Mouse (Mus musculus) ovary, postnatal 14 days (tissue): ENCODE data around the gene Tnxb.

Experiments used
- DNase-seq: peaks from one replicate; pipeline ENCODE4 v3.0.0; 2022; ENCODE audit warnings: low spot score

Gene Tnxb

DNA sequence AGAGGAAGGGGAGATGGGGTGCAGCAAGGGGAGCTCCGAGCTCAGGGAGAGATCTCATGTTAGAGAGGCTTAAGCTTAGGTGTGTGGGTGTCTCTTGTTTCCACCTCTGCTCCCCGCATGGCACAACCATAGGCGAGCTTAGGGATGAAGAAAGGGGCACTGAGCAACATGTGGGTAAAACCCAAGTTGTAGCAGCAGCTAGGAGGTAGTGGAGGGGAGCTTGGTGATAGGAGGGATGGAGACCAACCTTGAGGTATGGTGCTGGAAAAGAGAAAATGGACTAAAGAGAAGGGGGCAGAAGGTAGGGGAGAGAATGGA, 10.5 kb upstream of the Tnxb start:
- no peak for DNase-seq

- no peak for DNase-seq
Measured at GRCm38 (mm10) chr17:34660259-34660820, 10.0 kb upstream of the Tnxb start.

GRCm38 (mm10) chr17:34661121-34661591, 9.2 kb upstream of the Tnxb start:
- DNase-seq: no peak

GRCm38 (mm10) chr17:34662468-34662867, 7.9 kb upstream of the Tnxb start:
- DNase-seq: no peak

DNA sequence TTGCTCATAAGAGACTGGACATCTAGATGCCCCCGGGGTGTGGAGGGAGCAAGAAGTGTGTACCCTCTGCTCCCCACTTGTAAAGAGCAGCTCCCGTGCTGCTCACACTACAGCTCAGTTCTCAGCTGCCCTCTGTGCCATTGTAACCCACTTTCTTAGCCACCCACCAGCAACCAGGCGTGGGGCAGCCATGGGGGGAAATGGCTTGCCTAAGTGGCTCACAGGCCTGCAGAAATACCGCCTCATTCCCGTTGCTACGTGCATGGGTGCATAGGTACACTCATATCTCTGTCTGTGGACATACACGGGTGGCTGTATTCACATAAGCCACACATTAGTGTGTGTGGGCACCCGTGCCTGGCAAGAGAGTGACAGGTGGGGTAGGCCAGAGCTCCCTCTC, 7.4 kb upstream of the Tnxb start:
- DNase-seq: no peak

DNA sequence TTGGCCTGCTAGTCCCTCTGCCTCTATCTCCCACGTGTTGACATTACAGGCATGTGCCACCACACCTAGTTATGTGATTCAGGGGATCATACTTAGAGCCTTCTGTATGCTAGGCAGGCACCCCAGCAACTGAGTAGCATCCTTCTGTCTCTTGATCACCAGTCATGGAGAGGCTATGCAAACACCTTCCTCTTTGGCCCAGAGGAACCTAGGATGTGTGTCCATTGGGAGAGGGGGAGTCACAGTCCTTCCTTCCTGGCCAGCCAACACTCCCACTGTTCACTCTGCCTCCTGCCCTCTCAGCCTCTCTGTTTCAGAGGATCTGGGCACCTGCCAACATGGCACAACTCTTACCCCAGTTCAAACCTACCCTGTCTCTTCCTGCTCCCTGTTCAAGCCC, 6.8 kb upstream of the Tnxb start:
- no peak for DNase-seq

DNA sequence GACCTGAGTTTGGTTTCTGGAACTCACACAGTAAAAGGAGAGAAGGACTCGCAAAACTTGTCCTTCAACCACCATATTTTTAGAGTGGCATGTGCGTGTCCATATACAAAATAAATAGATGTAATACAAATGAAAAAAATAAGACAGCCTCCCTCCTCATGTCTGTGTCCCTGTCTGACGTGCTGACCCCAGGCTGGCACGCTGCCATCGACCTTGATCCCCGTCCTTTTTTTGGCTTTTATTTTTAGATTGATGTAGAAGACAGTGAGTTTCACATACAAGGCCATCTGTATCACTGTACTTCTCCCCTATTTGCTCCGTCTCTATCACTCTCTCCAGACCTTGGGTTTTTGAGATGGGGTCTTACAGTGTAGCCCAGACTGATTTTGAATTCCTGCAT, 5.9 kb upstream of the Tnxb start:
- no peak for DNase-seq

DNA sequence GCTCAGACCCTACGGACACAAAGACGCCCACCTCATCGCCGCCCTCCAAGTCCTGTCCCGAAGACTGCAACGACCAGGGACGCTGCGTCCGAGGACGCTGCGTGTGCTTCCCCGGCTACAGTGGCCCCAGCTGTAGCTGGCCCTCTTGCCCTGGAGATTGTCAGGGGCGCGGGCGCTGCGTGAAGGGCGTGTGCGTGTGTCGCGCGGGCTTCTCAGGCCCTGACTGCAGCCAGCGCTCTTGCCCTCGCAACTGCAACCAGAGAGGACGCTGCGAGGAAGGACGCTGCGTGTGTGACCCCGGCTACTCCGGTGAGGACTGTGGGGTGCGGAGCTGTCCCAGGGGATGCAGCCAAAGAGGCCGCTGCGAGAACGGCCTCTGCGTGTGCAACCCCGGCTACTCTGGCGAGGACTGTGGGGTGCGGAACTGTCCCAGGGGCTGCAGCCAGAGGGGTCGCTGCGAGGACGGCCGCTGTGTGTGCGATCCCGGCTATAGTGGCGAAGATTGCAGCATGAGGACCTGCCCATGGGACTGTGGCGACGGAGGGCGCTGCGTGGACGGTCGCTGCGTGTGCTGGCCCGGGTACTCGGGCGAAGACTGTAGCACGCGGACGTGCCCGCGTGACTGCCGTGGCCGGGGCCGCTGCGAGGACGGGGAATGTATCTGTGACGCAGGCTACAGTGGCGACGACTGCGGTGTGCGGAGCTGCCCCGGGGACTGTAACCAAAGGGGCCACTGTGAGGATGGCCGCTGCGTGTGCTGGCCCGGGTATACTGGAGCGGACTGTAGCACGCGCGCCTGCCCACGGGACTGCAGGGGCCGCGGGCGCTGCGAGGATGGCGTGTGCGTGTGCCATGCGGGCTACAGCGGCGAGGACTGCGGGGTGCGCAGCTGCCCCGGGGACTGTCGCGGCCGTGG, 1.1 kb downstream of the Tnxb start:
- no peak for DNase-seq

DNA sequence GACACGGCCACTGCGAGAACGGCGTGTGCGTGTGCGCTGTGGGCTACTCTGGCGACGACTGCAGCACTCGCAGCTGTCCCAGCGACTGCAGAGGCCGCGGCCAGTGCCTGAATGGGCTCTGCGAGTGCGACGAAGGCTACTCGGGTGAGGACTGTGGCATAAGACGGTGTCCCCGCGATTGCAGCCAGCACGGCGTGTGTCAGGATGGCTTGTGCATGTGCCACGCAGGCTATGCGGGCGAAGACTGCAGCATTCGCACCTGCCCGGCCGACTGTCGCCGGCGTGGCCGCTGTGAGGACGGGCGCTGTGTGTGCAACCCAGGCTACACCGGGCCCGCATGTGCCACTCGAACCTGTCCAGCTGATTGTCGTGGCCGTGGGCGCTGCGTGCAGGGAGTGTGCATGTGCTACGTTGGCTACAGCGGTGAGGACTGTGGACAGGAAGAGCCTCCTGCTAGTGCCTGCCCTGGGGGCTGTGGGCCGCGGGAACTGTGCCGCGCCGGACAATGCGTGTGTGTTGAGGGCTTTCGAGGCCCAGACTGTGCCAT, 2.0 kb downstream of the Tnxb start:
- DNase-seq: no peak

DNA sequence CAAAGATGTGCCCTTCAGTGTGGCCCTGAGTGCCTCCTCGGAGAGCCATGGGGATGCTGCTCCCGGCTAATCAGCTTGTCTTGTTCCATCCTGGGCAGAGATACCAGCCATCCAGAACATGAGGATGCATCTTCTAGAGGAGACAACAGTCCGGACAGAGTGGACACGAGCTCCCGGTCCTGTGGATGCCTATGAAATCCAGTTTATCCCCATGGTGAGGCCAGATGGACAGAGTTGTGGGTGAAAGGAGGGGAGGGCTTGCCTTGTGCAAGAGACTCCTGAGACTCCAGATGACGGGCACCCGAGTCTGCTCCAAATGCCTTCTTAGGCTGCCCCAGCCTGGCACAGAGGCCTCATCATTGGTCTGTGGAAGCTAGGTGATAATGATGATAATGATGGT, 2.8 kb downstream of the Tnxb start:
- no peak for DNase-seq

DNA sequence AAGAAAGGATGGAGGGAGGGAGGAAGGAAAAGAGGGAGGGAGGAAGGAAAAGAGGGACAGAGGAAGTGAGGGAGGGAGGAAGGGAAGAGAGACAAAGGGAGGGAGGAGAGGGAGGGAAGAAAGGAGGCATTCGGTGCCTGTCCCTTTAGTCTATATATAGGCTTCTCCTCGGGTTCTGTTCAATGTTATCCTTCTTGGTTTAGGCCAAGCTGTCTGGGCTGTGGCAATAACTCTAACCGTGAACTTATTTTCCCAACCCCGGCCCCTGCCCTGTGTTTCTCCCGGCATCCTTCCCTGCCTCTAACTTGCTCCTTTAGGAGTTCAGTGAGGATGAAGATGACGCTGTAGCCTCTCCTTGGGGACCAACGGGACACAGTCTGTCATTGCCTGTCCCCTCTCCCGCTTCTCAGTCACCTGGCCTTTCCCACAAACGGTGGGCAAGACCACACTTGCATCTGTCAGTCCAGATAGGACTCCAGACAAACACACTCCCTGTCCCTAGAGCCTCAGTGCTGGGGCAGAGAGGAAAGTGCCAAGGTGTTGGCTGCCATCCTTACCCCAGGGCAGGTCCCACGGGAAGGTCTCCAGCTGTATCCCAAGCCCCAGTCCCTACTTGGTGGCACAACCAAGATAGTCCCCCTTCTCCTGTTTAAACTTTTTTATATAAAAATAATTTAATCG, 4.3 kb downstream of the Tnxb start:
- no peak for DNase-seq

GRCm38 (mm10) chr17:34675205-34676092, 5.1 kb downstream of the Tnxb start:
- DNase-seq: no peak

DNA sequence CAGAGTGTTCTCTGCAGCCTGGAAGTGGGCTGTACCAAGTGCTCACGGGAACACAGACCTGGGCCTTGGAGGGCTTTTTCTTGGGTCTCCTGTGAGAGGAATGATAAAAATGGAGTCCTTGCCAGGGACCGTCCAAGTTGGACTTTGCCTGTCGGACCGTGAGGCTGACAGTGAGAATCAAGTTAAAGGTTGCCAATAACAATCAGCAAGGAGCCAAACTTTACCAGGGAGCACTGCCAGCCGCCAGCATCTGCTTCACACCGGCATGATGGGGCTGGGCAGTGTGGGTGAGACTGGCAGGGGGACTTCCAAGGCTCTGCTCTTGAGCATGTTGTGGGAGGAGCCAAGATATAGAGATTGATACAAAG, 5.7 kb downstream of the Tnxb start:
- no peak for DNase-seq

DNA sequence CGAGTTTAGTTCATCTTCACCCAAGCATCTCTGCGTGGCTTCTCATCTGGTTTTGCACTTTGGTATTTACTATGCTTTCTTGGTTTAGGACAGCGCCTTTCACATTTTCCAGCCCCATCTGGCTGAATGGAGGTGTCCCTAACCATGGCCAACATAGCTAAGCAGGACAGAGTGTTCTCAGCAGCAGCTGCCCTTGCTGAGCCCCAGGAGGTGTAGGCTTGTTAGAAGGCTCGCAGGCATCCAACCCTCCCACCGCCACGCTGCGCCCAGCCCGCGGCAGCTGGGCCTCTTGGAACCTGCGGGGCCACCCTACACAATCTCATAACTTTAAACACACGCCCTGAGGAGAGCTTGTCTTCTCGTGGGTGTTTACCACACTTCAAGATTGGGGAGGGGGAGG, 6.3 kb downstream of the Tnxb start:
- no peak for DNase-seq

DNA sequence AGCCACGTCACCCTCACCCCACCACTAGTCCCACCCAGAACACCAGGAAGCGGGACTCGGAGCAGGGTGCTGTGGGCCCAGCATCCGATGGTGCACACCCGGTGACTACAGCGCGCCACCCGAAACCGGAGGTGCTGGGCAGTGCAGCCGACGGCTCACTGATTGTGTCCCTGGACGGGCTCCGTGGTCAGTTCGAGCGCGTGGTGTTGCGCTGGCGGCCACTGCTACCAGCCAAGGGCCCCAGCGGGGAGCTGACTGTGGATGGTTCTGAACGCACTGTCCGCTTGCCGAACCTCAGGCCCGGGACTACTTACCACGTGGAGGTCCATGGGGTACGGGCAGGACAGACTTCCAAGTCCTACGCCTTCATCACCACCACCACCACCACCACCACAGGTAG, 9.9 kb downstream of the Tnxb start:
- DNase-seq: no peak

GRCm38 (mm10) chr17:34680621-34681020, 10.3 kb downstream of the Tnxb start:
- no peak for DNase-seq

- DNase-seq: no peak
Measured at GRCm38 (mm10) chr17:34681132-34681571, 10.8 kb downstream of the Tnxb start.

GRCm38 (mm10) chr17:34681881-34682536, 11.7 kb downstream of the Tnxb start:
- DNase-seq: no peak

DNA sequence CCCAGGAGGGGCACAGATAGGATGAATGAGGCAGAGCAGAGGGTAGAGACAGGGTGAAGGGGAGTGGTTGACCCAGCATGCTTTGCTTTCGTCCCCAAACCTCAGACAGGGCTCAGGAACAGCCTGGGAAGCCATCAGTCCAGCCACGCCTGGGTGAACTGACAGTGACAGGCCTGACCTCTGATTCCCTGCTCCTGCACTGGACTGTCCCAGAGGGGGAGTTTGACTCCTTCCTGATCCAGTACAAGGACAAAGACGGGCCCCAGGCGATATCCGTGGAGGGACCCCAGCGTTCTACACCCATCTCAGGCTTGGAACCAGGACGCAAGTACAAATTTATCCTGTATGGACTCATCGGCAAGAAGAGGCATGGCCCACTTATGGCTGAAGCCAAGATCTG, 12.8 kb downstream of the Tnxb start:
- DNase-seq: no peak

- no peak for DNase-seq
Measured at GRCm38 (mm10) chr17:34683686-34684220, 13.4 kb downstream of the Tnxb start.

DNA sequence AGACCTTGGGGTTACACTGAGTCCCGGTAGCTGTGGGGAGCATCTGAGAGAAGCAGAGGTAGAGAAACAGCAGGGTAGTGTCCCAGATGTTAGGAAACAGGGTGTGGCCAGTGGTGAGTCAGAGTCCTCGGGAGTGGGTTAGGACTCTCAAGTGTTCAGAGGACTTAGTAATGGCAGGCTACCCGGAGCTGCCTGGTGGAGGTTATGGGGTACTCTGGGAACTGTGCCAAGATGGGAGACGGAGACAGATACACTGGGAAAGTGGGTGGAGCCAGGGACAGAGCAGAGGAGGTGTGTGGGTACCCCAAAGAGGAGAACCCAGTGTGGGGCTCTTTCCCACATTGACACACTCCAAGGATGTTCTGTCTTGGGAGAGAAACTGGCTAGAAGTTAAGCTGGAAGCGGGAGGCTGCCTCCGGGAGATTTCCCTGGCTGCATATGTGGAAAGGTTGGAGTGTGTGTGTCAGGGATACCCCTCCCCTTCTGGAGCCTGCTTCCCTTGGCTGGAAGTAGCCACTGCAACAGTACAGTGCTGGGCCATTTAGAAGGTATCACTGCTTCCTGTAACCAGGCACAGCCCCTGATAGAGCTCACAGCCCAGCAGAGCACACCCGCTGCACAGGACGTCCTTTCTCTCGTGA, 14.0 kb downstream of the Tnxb start:
- DNase-seq: no peak
